Mouse (Mus musculus): ENCODE data around the gene Zfp691.

- TF ChIP-seq CTCF (IDR thresholded peaks at IDR 0.05; ENCODE audit: control insufficient read depth, insufficient read depth, insufficient replicate concordance, low read depth, low read length) (no peak), POLR2A (IDR thresholded peaks at IDR 0.05; ENCODE audit: control insufficient read depth, low read depth, low read length) (no peak)
These were observed 52.7 kb downstream of the Zfp691 start for GRCm38 (mm10) chr4:119121249-119121648.
